Mouse (Mus musculus): ENCODE measurements around the gene Klhdc4.

The Klhdc4 gene

GRCm38 (mm10) chr8:121829048-121829776, at the start of gene Klhdc4:
Klhdc4 (minus strand) TSS chr8:121829569.
- peak; percentile 81 to 84 for DNase-seq (ENCODE audit: low read depth in 2 of 2, low spot score in 2 of 2)

GRCm38 (mm10) chr8:121877828-121878480, 48.6 kb upstream of the Klhdc4 start:
- DNase-seq (ENCODE audit: low read depth in 2 of 2, low spot score in 2 of 2), result no peak

DNA sequence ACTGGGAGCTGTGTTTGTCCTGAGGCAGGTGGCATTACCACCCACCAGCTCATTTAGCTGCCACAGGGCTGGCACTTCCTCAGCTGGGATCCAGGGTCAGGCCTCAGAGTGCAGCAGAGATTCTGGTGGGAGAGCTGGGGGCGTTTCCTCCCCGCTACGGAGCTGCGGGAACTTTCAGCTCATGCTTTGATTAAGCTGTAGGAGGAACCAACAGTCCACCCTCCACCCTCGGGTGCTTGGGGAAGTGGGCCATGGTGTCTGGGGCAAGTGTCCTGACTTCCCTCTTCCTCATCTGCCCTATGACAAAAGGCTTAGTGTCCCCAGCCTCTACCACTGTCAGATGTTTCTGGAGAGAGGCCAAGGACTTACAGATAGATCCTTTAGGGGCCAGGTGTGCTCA, 47.8 kb upstream of the Klhdc4 start:
- no peak for DNase-seq (ENCODE audit: low read depth in 2 of 2, low spot score in 2 of 2)

DNA sequence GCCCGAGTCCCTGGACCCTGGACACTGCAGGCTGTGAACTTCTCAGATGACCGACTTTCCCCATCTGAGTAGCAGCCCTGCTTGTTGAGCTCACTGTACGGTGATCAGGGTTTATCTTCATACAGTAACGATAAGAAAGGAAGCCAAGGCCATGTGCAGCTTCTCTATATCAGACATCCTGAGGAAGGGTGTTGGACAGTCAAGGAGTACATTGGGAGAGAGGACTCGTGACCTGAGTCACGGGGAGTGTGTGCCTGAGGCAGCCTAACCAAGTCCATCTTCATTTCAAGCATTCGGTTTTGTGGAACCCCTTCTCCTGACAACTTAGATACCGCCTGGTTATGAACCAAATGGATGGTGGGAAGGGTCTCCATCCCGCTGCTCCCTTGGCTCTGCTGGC, 46.1 kb upstream of the Klhdc4 start:
- DNase-seq (ENCODE audit: low read depth in 2 of 2, low spot score in 2 of 2), result no peak

DNA sequence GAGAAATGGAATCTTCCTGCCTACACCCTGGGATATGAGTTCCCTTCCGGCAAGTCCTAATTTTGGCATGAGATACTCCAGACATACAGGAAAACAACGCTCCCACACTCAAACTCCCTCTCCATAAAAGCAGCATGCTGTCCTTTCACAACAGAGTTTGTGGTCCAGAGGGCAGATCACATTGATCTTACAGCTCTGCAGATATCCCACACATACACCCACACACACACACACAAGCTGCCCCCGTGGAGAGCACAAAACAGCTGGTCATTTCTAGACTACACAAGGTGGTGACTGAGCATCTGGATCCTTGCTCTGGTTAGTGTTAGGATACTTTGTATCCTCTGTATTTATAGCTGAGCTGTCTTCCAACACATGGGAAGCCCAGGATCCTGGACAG, 45.7 kb upstream of the Klhdc4 start:
- DNase-seq (ENCODE audit: low read depth in 2 of 2, low spot score in 2 of 2), result no peak

- no peak for DNase-seq (ENCODE audit: low read depth in 2 of 2, low spot score in 2 of 2)
These were observed 44.7 kb upstream of the Klhdc4 start for GRCm38 (mm10) chr8:121874031-121874430.

GRCm38 (mm10) chr8:121871833-121872440, 42.6 kb upstream of the Klhdc4 start:
- DNase-seq (ENCODE audit: low read depth in 2 of 2, low spot score in 2 of 2), result no peak

DNA sequence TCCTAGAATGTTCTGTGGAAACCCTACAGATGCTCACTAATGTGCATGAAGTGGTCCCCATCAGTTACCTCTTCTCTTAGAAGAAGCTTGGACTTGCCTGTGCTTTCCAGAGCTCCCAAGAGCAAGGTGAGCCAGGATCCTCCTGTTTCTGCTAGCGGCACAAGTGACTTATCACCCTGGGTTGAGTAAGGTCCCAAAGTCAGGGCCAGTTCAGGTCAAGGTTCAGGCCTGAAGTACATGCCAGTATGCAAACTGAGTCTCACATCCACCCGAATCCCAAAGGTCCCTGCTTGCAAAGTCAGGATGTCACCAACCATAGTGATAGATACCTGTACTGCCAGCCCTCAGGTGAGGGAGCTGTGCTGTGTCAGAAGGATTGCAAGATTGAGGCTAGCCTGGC, 40.8 kb upstream of the Klhdc4 start:
- DNase-seq (ENCODE audit: low read depth in 2 of 2, low spot score in 2 of 2), result no peak

DNA sequence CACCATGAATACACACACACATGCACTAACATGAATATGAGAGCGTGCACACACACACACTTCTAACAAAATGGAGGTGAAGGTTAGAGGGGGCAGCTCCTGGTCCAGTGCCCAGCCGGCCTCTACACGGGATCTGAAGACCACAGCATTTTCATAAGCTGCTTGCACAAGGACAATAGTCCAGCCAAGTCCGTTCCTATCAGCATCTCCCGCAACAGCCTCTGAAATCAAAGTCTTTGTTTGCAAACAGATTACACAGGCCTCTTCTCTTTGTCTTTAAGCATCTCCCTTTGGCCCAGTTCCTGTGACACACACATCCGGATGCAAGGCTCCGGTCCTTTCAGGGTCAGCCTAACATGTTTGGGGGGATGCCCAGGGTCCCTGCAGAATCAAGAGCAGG, 39.5 kb upstream of the Klhdc4 start:
- DNase-seq (ENCODE audit: low read depth in 2 of 2, low spot score in 2 of 2), result no peak

- no peak for DNase-seq (ENCODE audit: low read depth in 2 of 2, low spot score in 2 of 2)
These were observed 38.8 kb upstream of the Klhdc4 start for GRCm38 (mm10) chr8:121868196-121868595.

DNA sequence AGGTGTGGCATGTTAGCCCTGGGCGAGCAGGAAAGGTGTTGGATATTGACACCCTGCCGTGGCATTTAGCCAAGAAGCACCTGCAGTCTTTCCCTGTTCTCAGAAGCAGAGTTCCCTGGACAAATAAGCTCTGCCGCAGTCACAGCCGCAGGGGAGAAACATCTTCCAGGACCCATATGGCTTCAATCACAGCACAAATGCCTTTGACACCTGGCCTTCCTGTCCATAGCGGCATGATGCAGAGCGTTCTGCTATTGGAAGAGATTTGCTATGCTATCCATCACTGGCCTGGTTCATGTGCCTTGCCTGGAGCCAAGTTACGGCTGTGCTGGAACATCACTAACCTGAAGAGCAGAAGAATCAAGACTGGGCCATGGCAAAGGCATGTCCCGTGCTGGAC, 36.0 kb upstream of the Klhdc4 start:
- DNase-seq (ENCODE audit: low read depth in 2 of 2, low spot score in 2 of 2), result no peak

- no peak for DNase-seq (ENCODE audit: low read depth in 2 of 2, low spot score in 2 of 2)
These were observed 32.6 kb upstream of the Klhdc4 start for GRCm38 (mm10) chr8:121861806-121862548.

- DNase-seq (ENCODE audit: low read depth in 2 of 2, low spot score in 2 of 2), result no peak
These were observed 31.9 kb upstream of the Klhdc4 start for GRCm38 (mm10) chr8:121861276-121861675.

GRCm38 (mm10) chr8:121857747-121858146, 28.4 kb upstream of the Klhdc4 start:
- no peak for DNase-seq (ENCODE audit: low read depth in 2 of 2, low spot score in 2 of 2)

- DNase-seq (ENCODE audit: low read depth in 2 of 2, low spot score in 2 of 2), result no peak
These were observed 28.0 kb upstream of the Klhdc4 start for GRCm38 (mm10) chr8:121857331-121857730.

GRCm38 (mm10) chr8:121856071-121856746, 26.8 kb upstream of the Klhdc4 start:
- no peak for DNase-seq (ENCODE audit: low read depth in 2 of 2, low spot score in 2 of 2)

DNA sequence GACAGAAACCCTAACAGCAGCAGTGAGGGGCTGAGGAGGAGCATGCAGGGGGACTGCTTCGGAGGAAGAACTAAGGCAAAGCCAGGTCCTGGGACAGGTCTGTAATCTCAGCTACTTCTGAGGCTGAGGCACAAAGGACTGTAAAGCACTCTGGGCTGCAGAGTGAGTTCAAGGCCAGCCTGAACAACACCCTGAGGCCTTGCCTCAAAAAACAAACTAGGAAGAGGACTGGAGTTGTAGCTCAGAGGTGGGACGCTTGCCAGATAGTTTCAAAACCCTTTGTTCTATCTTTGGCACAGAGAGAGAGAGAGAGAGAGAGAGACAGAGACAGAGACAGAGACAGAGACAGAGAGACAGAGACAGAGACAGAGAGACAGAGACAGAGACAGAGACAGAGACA, 24.2 kb upstream of the Klhdc4 start:
- no peak for DNase-seq (ENCODE audit: low read depth in 2 of 2, low spot score in 2 of 2)

DNA sequence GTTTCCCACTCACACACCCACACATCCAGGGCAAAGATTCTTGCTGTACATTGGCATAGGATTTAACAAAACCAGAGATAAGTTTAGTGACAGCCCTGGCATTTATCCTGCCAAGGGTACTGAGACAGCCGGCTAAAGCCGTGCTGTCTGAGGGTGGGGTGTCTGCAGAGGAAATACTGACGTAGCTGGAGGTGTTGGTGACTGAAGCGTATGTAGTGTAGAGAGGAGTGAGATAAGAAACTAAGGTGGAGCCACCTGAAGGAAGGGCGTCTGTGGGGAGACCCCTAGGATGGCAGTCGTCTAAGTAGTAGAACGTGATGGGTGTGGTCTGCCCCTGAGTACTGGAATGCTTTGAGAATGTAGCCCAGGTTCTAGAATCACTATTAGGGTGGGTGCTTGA, 23.1 kb upstream of the Klhdc4 start:
- DNase-seq (ENCODE audit: low read depth in 2 of 2, low spot score in 2 of 2), result no peak

DNA sequence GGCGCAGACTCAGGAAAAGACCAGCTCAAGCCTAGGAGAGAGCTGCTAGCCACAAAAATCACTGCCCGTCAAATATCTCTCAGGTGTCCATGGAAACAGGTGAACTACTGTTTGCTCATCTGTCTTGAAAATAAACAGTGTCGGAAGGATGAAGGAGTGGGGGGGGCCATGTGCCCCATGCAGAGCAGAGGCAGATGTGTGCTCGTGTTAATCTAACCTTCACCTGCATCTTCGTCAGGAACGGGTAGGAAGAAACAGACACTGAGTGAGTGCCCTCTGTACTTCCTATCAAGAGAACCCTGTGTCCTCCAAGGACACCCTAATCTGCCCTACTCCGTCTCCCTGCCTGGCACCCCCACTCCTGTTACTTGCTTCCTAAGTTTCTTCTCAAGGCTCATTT, 22.3 kb upstream of the Klhdc4 start:
- DNase-seq (ENCODE audit: low read depth in 2 of 2, low spot score in 2 of 2), result no peak

- DNase-seq (ENCODE audit: low read depth in 2 of 2, low spot score in 2 of 2), result peak; percentile 97 to 99
These were observed 21.6 kb upstream of the Klhdc4 start for GRCm38 (mm10) chr8:121850821-121851470.

GRCm38 (mm10) chr8:121850436-121850820, 21.1 kb upstream of the Klhdc4 start:
- DNase-seq (ENCODE audit: low read depth in 2 of 2, low spot score in 2 of 2), result no peak

All from CD8-positive naive resting alpha-beta T cell, adult 2 months (primary cell).